In the genomic region with DNA sequence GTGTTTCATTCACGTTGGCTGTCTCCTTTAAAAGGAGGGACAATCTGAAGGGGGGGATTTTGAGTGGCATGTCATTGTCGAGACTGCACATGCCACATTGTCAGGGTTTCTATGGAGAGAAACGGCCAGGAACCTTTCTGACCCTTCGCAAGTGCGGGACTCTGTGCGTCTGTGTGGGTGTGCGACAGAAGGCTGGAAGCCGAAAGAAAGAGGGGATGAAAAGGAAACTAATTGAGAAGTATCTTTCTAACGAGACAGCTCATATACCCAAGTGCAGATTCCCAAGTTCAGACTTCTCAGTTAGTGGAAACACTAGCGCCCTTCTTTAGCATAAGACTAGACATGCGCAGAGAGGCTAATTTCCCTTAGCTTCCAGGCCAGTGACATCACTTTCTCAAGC, we compare ENCODE assay signal across 11 mouse cellular contexts.
DNase-seq lines count a peak whose midpoint lies in the region; ATAC-seq lines count a peak whose summit lies in the region.
"Had no signal": no experiment of that assay in that cellular context is flagged by ENCODE, and none has a peak within 500 bp of the region (broad histone marks: within the 10 kb centered on the region; RNA-seq: fewer than 3 reads in every experiment).

No protein-coding gene starts in this region.

- ATAC-seq in heart, embryonic 14.5 days (ENCODE audit: insufficient number of reproducible peaks, insufficient read depth, low FRiP score, low read depth) = no peak
- peak; percentile 94 for ATAC-seq in hindbrain, embryonic 12.5 days (ENCODE audit: low FRiP score)
- peak; percentile 79 for ATAC-seq in neural tube, embryonic 11.5 days (ENCODE audit: insufficient read depth, low FRiP score, low TSS enrichment)

- 0 out of 2 replicates have a peak, but pooled peaks cover 2% of the 10 kb centered on the region for H3K9me3 ChIP-seq in heart, embryonic 14.5 days (ENCODE audit: control insufficient read depth, low read length)
- H3K9me3 ChIP-seq in embryonic facial prominence, embryonic 10.5 days = peaks cover 9% of the 10 kb centered on the region; the same call in 1 of the 2 replicates
- H3K9me3 ChIP-seq in hindbrain, embryonic 12.5 days (replicated peaks) = peaks cover 7% of the 10 kb centered on the region; the same call in 1 of the 2 replicates
- no peaks in the 10 kb centered on the region for H3K9me3 ChIP-seq in neural tube, embryonic 11.5 days (ENCODE audit: control insufficient read depth, low read length)

- no peak for DNase-seq in heart, postnatal 10 days
- DNase-seq in embryonic facial prominence, embryonic 10.5 days (ENCODE audit: low spot score) = peak; percentile 53
- peak; percentile 64 for DNase-seq in neural tube, embryonic 11.5 days (ENCODE audit: low spot score)
- no peak for DNase-seq in liver
- DNase-seq in adrenal gland, adult 18-20 months (ENCODE audit: low spot score in 2 of 2) = no peak
- no peak for DNase-seq in thymus, postnatal 4 days
- DNase-seq: heart, adult 11 months; kidney, adult 11 months; lung, postnatal 4 days had no signal

- H3K4me2 ChIP-seq in heart, embryonic 14.5 days (ENCODE audit: low read length) = peak overlapping the region; percentile 18; the same call in 1 of the 2 replicates
- H3K4me2 ChIP-seq in hindbrain, embryonic 12.5 days (replicated peaks) = peak overlapping the region; percentile 48
- H3K4me2 ChIP-seq in neural tube, embryonic 11.5 days (ENCODE audit: low read depth) = no peak overlapping the region

- H3K36me3 ChIP-seq in heart, embryonic 14.5 days (ENCODE audit: control insufficient read depth, insufficient read depth, low read length) = no peaks in the 10 kb centered on the region
- H3K36me3 ChIP-seq in embryonic facial prominence, embryonic 10.5 days (replicated peaks) = no peaks in the 10 kb centered on the region
- no peaks in the 10 kb centered on the region for H3K36me3 ChIP-seq in hindbrain, embryonic 12.5 days
- H3K36me3 ChIP-seq in neural tube, embryonic 11.5 days (ENCODE audit: control insufficient read depth, insufficient read depth, low read length) = no peaks in the 10 kb centered on the region

- WGBS in heart, embryonic 14.5 days = 67% methylated on average over 11 of the region's 11 CpGs
- WGBS in embryonic facial prominence, embryonic 10.5 days = 26% methylated on average over 11 of the region's 11 CpGs
- WGBS in hindbrain, embryonic 12.5 days = 18% methylated on average over 11 of the region's 11 CpGs
- 37% methylated on average over 11 of the region's 11 CpGs for WGBS in neural tube, embryonic 11.5 days

- no peak overlapping the region for H3K27ac ChIP-seq in heart, embryonic 14.5 days (replicated peaks in 1 of 2; ENCODE audit: control insufficient read depth in 1 of 2, insufficient read depth in 1 of 2, low read depth in 2 of 2, low read length in 2 of 2)
- peak overlapping the region; percentile 1; the same call in 1 of the 2 replicates for H3K27ac ChIP-seq in embryonic facial prominence, embryonic 10.5 days (replicated peaks)
- 0 out of 2 replicates have a peak overlapping the region, but pooled peaks have one; percentile 35 for H3K27ac ChIP-seq in hindbrain, embryonic 12.5 days
- no peak overlapping the region for H3K27ac ChIP-seq in neural tube, embryonic 11.5 days (ENCODE audit: low read depth, low read length)

- H3K27me3 ChIP-seq in heart, embryonic 14.5 days (ENCODE audit: control insufficient read depth, insufficient read depth, low read length) = no peaks in the 10 kb centered on the region
- no peaks in the 10 kb centered on the region for H3K27me3 ChIP-seq in embryonic facial prominence, embryonic 10.5 days (replicated peaks; ENCODE audit: low read depth, poor library complexity, severe bottlenecking)
- H3K27me3 ChIP-seq in hindbrain, embryonic 12.5 days = no peaks in the 10 kb centered on the region
- no peaks in the 10 kb centered on the region for H3K27me3 ChIP-seq in neural tube, embryonic 11.5 days (ENCODE audit: control insufficient read depth, insufficient read depth, low read length)

- no peak overlapping the region for H3K9ac ChIP-seq in heart, embryonic 14.5 days (ENCODE audit: low read length)
- H3K9ac ChIP-seq in hindbrain, embryonic 12.5 days = peak overlapping the region; percentile 24; the same call in 1 of the 2 replicates
- no peak overlapping the region for H3K9ac ChIP-seq in neural tube, embryonic 11.5 days (ENCODE audit: low read length)

- intact Hi-C loops in heart, postnatal 10 days (cut with DNase I) = no loop called here

- H3K4me3 ChIP-seq in heart, embryonic 14.5 days (ENCODE audit: control insufficient read depth in 1 of 2, insufficient read depth in 1 of 2, low read depth in 1 of 2, low read length in 2 of 2) = no peak overlapping the region
- H3K4me3 ChIP-seq in embryonic facial prominence, embryonic 10.5 days = peak overlapping the region; percentile 30; the same call in 1 of the 2 replicates
- peak overlapping the region; percentile 21; the same call in 1 of the 2 replicates for H3K4me3 ChIP-seq in hindbrain, embryonic 12.5 days
- no peak overlapping the region for H3K4me3 ChIP-seq in neural tube, embryonic 11.5 days (ENCODE audit: low read depth, low read length)

- H3K4me1 ChIP-seq in heart, embryonic 14.5 days (ENCODE audit: control insufficient read depth in 2 of 2, insufficient read depth in 2 of 2, low read length in 2 of 2) = no peaks in the 10 kb centered on the region
- peaks cover 39% of the 10 kb centered on the region for H3K4me1 ChIP-seq in embryonic facial prominence, embryonic 10.5 days
- peaks cover 13% of the 10 kb centered on the region for H3K4me1 ChIP-seq in hindbrain, embryonic 12.5 days
- peaks cover 8% of the 10 kb centered on the region for H3K4me1 ChIP-seq in neural tube, embryonic 11.5 days (ENCODE audit: control insufficient read depth, insufficient read depth, low read length)

Comparison
In these comparisons a context has a peak if more than half of its experiments do, and no peak if none do; other contexts are left out.
1. H3K27ac ChIP-seq: peak in embryonic facial prominence, embryonic 10.5 days (single experiment) and hindbrain, embryonic 12.5 days (single experiment); none in heart, embryonic 14.5 days (0 of 2) and neural tube, embryonic 11.5 days (single experiment).
2. H3K4me3 ChIP-seq: peak in embryonic facial prominence, embryonic 10.5 days (single experiment) and hindbrain, embryonic 12.5 days (single experiment); none in heart, embryonic 14.5 days (0 of 2) and neural tube, embryonic 11.5 days (single experiment).
3. DNase-seq: peak in embryonic facial prominence, embryonic 10.5 days (single experiment) and neural tube, embryonic 11.5 days (single experiment); none in heart, postnatal 10 days (0 of 2), liver (single experiment), adrenal gland, adult 18-20 months (0 of 2) and thymus, postnatal 4 days (single experiment).